Mouse (Mus musculus) stomach, postnatal 0 days (tissue): Measurements from ENCODE around the gene Grtp1.

Experiments
- CTCF ChIP-seq: IDR thresholded peaks from 2 replicates; pipeline ENCODE4 v1.5.1; 2016; ENCODE audit warnings: antibody characterized with exemption, low read depth, mild to moderate bottlenecking, moderate library complexity
- EP300 ChIP-seq: optimal IDR thresholded peaks from 2 replicates; pipeline ENCODE3; 2016; ENCODE audit warnings: antibody characterized with exemption

DNA sequence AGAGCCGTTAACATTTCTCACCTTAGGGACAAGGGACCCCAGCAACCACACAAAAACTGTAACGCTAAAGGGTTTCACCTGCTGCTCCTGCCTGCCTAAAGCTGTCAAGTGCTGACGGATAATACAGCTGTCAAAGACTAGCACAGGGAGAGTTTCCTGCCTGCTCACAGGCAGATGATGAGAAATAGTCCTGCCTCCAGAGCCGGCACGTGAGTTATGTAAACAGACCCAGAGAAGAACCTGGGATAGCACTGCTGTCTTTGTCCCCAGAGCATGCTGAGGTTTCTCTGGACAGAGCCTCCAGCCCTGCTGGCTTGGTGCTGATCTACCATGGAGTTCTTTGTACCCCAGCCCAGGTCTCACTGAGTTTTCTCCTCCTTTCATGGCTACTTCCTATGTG, 16.7 kb upstream of the Grtp1 start:
- TF ChIP-seq EP300 (no peak), CTCF (no peak)
